Mouse (Mus musculus) splenic B cell, adult 2 months (primary cell): ENCODE measurements around the gene Caskin2.

ENCODE experiments used
- DNase-seq: peaks from one replicate; pipeline ENCODE4 v3.0.0-alpha.2; 2011; ENCODE audit warnings: low read depth, low spot score
- H3K27me3 ChIP-seq: 2 replicates; pipeline ENCODE4 v1.6.1; 2012; ENCODE audit warnings: mild to moderate bottlenecking, low read length, moderate library complexity, mixed read lengths; ENCODE audit not compliant: control insufficient read depth, poor library complexity, insufficient read depth, severe bottlenecking
- H3K36me3 ChIP-seq: 2 replicates; pipeline ENCODE4 v1.6.1; 2012; ENCODE audit warnings: mild to moderate bottlenecking, low read length, moderate library complexity, mixed read lengths; ENCODE audit not compliant: control insufficient read depth, poor library complexity, insufficient read depth, severe bottlenecking

The Caskin2 gene

GRCm38 (mm10) chr11:115821001-115821400 is 7.6 kb upstream of the Caskin2 start:
- no peak for DNase-seq
- Histone ChIP-seq H3K27me3 (no peaks in the 10 kb centered on the region), H3K36me3 (peaks cover 5% of the 10 kb centered on the region; the same call in 1 of the 2 replicates)

GRCm38 (mm10) chr11:115819915-115820623 is 6.6 kb upstream of the Caskin2 start:
- no peak for DNase-seq
- no peaks in the 10 kb centered on the region for H3K27me3 ChIP-seq
- H3K36me3 ChIP-seq: peaks cover 5% of the 10 kb centered on the region; the same call in 1 of the 2 replicates

GRCm38 (mm10) chr11:115817331-115817730 is 3.9 kb upstream of the Caskin2 start:
- no peak for DNase-seq
- no peaks in the 10 kb centered on the region for H3K27me3 ChIP-seq

GRCm38 (mm10) chr11:115814605-115815450 is 1.4 kb upstream of the Caskin2 start, which contains the start of gene Tsen54:
Gene Tsen54, plus strand, starts transcription at chr11:115814724.
- H3K36me3 ChIP-seq: peaks cover 2% of the 10 kb centered on the region; the same call in 1 of the 2 replicates
- DNase-seq: peak; percentile 88
- no peaks in the 10 kb centered on the region for H3K27me3 ChIP-seq

More at GRCm38 (mm10) chr11:115817331-115817730, 3.9 kb upstream of the Caskin2 start:
- H3K36me3 ChIP-seq: peaks cover 5% of the 10 kb centered on the region; the same call in 1 of the 2 replicates

GRCm38 (mm10) chr11:115812533-115813420 is 662 bp downstream of the Caskin2 start:
- peak; percentile 16 for DNase-seq
- no peaks in the 10 kb centered on the region for H3K36me3 ChIP-seq
- H3K27me3 ChIP-seq: no peaks in the 10 kb centered on the region

- no peaks in the 10 kb centered on the region for H3K36me3 ChIP-seq
- no peaks in the 10 kb centered on the region for H3K27me3 ChIP-seq
- no peak for DNase-seq
Observed at GRCm38 (mm10) chr11:115812095-115812494, 1.3 kb downstream of the Caskin2 start.

GRCm38 (mm10) chr11:115811381-115812093 is 1.9 kb downstream of the Caskin2 start:
- Histone ChIP-seq H3K36me3 (no peaks in the 10 kb centered on the region), H3K27me3 (no peaks in the 10 kb centered on the region)
- no peak for DNase-seq

GRCm38 (mm10) chr11:115810377-115810776 is 3.1 kb downstream of the Caskin2 start:
- Histone ChIP-seq H3K27me3 (no peaks in the 10 kb centered on the region), H3K36me3 (no peaks in the 10 kb centered on the region)
- no peak for DNase-seq

- Histone ChIP-seq H3K27me3 (no peaks in the 10 kb centered on the region), H3K36me3 (no peaks in the 10 kb centered on the region)
- DNase-seq: no peak
Observed at GRCm38 (mm10) chr11:115809311-115809781, 4.1 kb downstream of the Caskin2 start.

GRCm38 (mm10) chr11:115808696-115809310 is 4.6 kb downstream of the Caskin2 start:
- DNase-seq: no peak
- no peaks in the 10 kb centered on the region for H3K36me3 ChIP-seq
- no peaks in the 10 kb centered on the region for H3K27me3 ChIP-seq

GRCm38 (mm10) chr11:115807971-115808370 is 5.5 kb downstream of the Caskin2 start:
- Histone ChIP-seq H3K27me3 (no peaks in the 10 kb centered on the region), H3K36me3 (no peaks in the 10 kb centered on the region)
- no peak for DNase-seq

GRCm38 (mm10) chr11:115807306-115807705 is 6.1 kb downstream of the Caskin2 start:
- no peak for DNase-seq
- no peaks in the 10 kb centered on the region for H3K27me3 ChIP-seq
- H3K36me3 ChIP-seq: no peaks in the 10 kb centered on the region

- no peak for DNase-seq
- Histone ChIP-seq H3K36me3 (no peaks in the 10 kb centered on the region), H3K27me3 (no peaks in the 10 kb centered on the region)
Observed at GRCm38 (mm10) chr11:115806154-115806553, 7.3 kb downstream of the Caskin2 start.
